Mouse (Mus musculus): ENCODE data around the gene Ing1.

DNA sequence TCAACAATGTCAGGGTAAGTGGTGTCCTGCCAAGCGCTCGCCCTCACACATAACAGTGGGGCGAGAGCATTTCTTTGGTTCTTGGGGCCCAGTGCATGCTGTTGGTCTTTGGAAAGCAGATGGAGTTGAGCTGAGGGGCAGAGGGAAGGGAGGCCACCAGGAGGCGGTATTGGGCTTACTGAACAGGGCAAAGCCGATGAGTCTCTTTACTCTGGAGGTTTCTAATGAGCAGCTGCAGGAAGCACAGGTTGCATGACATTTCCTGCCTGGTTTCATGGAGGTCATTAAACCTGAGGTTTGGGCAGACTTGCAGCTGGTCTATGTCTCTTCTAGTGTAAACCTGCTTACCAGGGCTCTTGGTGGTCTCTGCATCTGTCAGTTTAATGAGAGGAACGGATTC, 48.6 kb upstream of the Ing1 start:
- TF ChIP-seq CTCF (IDR thresholded peaks at IDR 0.05; ENCODE audit: extremely low read depth, insufficient read depth, low read length) (peak; percentile 51), POLR2A (IDR thresholded peaks at IDR 0.05; ENCODE audit: extremely low read depth, insufficient read depth, low read length) (no peak)
